ENCODE assay signal across 22 mouse cellular contexts in genomic region chr14:124767996-124768395, GRCm38 (mm10).
DNase-seq lines count a peak whose midpoint lies in the region; ATAC-seq lines count a peak whose summit lies in the region.
"Had no signal": no experiment of that assay in that cellular context is flagged by ENCODE, and none has a peak within 500 bp of the region (broad histone marks: within the 10 kb centered on the region; RNA-seq: fewer than 3 reads in every experiment).

No protein-coding gene starts in this region.

- H3K9ac ChIP-seq in midbrain, embryonic 14.5 days (replicated peaks; ENCODE audit: low read length) = no peak overlapping the region
- H3K9ac ChIP-seq: embryonic facial prominence, embryonic 13.5 days; forebrain, embryonic 13.5 days; hindbrain, embryonic 15.5 days; liver, postnatal 0 days; neural tube, embryonic 13.5 days; stomach, embryonic 15.5 days had no signal

- H3K27me3 ChIP-seq in midbrain, embryonic 14.5 days (ENCODE audit: control insufficient read depth, insufficient read depth, low read length) = no peaks in the 10 kb centered on the region
- H3K27me3 ChIP-seq: embryonic facial prominence, embryonic 13.5 days; forebrain, embryonic 13.5 days; hindbrain, embryonic 15.5 days; neural tube, embryonic 13.5 days; stomach, embryonic 15.5 days had no signal

- 94% methylated on average over 3 of the region's 3 CpGs for WGBS in midbrain, embryonic 14.5 days

- no peaks in the 10 kb centered on the region for H3K9me3 ChIP-seq in midbrain, embryonic 14.5 days (ENCODE audit: control insufficient read depth, low read length)
- H3K9me3 ChIP-seq: embryonic facial prominence, embryonic 13.5 days; forebrain, embryonic 13.5 days; hindbrain, embryonic 15.5 days; neural tube, embryonic 13.5 days; stomach, embryonic 15.5 days had no signal

- intact Hi-C loops in gastrocnemius, postnatal 14 days (cut with DNase I; ENCODE audit: low total_unique reads) = no loop called here

- DNase-seq in cerebellum, adult 11-12 months = peak; percentile 73
- no peak for DNase-seq in cerebellum, postnatal 4 days (ENCODE audit: low spot score in 2 of 2)
- DNase-seq in brain, adult 2 months (ENCODE audit: low read depth, low spot score) = peak; percentile 73
- DNase-seq in cerebellum, adult 8-10 months = peak; percentile 54
- peak; percentile 23 to 59 for DNase-seq in cerebellum, postnatal 36 days
- DNase-seq in midbrain, embryonic 14.5 days = no peak
- no peak for DNase-seq in gastrocnemius, postnatal 14 days
- DNase-seq: embryo, embryonic 11 days; kidney, adult 2 months; kidney, postnatal 10 days; liver, postnatal 0 days; thymus, postnatal 25 days had no signal

- H3K27ac ChIP-seq in midbrain, embryonic 14.5 days (replicated peaks; ENCODE audit: low read depth, low read length) = no peak overlapping the region
- H3K27ac ChIP-seq: embryonic facial prominence, embryonic 13.5 days; forebrain, embryonic 13.5 days; hindbrain, embryonic 15.5 days; macrophage; neural tube, embryonic 13.5 days; stomach, embryonic 15.5 days had no signal

- no peaks in the 10 kb centered on the region for H3K4me1 ChIP-seq in midbrain, embryonic 14.5 days (ENCODE audit: control insufficient read depth, insufficient read depth, low read length)
- H3K4me1 ChIP-seq: embryonic facial prominence, embryonic 13.5 days; forebrain, embryonic 13.5 days; hindbrain, embryonic 15.5 days; neural tube, embryonic 13.5 days; stomach, embryonic 15.5 days had no signal

- ATAC-seq in midbrain, embryonic 14.5 days (ENCODE audit: low FRiP score, low TSS enrichment) = no peak
- ATAC-seq: forebrain, embryonic 13.5 days; liver, postnatal 0 days; lung, postnatal 0 days; midbrain, embryonic 16.5 days had no signal

- no peak overlapping the region for H3K4me3 ChIP-seq in midbrain, embryonic 14.5 days (replicated peaks; ENCODE audit: low read depth, low read length)
- H3K4me3 ChIP-seq: embryonic facial prominence, embryonic 13.5 days; erythroblast, embryonic 14.5 days; forebrain, embryonic 13.5 days; hindbrain, embryonic 15.5 days; myocyte; neural tube, embryonic 13.5 days; stomach, embryonic 15.5 days had no signal

- H3K4me2 ChIP-seq in midbrain, embryonic 14.5 days (ENCODE audit: low read length) = no peak overlapping the region
- H3K4me2 ChIP-seq: embryonic facial prominence, embryonic 13.5 days; forebrain, embryonic 13.5 days; hindbrain, embryonic 15.5 days; neural tube, embryonic 13.5 days; stomach, embryonic 15.5 days had no signal

- H3K36me3 ChIP-seq in midbrain, embryonic 14.5 days (ENCODE audit: control insufficient read depth, insufficient read depth, low read length) = no peaks in the 10 kb centered on the region
- H3K36me3 ChIP-seq: embryonic facial prominence, embryonic 13.5 days; hindbrain, embryonic 15.5 days; neural tube, embryonic 13.5 days; stomach, embryonic 15.5 days had no signal

Comparison
In these comparisons a context has a peak if more than half of its experiments do, and no peak if none do; other contexts are left out.
1. DNase-seq: peak in cerebellum, adult 11-12 months (single experiment), brain, adult 2 months (single experiment), cerebellum, adult 8-10 months (single experiment) and cerebellum, postnatal 36 days (2 of 2); none in cerebellum, postnatal 4 days (0 of 2), midbrain, embryonic 14.5 days (single experiment) and gastrocnemius, postnatal 14 days (single experiment).